Mouse (Mus musculus) right cerebral cortex, postnatal 36 days (tissue): ENCODE measurements at regions not wholly inside any gene's neighbourhood (a gene's known extent, or its start where the extent isn't known, plus 50 kb on each side); places are given as distances from the start of the nearest gene placed in this dataset.

ENCODE experiments used
- DNase-seq, 2 experiments: peaks; one replicate each; pipeline ENCODE4 v3.0.0; 2022; ENCODE audit warnings: low spot score in 2 of 2, mixed read lengths in 1 of 2

DNA sequence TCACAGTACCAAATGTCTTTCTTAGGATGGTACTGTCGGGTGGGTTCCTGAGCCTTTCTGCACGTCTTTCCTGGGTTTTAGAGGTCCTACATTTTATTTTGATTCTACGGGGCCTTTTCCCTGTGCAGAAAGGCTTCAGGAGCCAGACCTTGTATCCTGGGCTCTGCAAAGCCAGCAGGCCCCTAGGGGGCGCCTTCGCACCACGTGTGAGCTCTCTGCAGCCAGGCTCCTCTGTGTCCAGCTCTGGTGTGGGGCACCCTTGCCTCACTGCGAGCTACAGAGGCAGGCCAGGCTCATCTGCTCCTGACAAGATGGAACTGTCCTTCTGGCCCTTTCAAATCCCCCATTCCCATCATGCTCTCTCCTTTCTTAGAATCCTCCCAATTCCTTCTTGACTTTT is 53.3 kb upstream of the Usp3 start:
- DNase-seq: peak; percentile 83 to 86

DNA sequence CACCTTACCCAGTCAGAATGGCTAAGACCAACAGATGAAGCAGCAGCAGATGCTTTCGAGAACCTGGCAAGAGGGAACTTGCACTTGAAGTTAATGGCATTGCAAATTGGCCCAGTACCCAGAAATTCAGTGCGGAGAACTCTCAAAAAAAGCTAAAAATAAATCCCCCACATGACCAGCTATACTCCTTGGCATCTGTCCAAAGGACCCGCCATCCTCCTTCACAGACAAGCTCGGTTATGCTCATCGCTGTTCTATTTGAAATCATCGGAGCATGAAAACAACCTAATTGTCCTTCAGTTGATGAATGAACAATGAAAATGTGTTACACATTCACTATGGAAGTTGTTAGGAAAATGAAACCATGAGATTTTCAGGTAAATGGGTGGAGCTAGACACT is 58.4 kb upstream of the Usp3 start:
- no peak for DNase-seq

DNA sequence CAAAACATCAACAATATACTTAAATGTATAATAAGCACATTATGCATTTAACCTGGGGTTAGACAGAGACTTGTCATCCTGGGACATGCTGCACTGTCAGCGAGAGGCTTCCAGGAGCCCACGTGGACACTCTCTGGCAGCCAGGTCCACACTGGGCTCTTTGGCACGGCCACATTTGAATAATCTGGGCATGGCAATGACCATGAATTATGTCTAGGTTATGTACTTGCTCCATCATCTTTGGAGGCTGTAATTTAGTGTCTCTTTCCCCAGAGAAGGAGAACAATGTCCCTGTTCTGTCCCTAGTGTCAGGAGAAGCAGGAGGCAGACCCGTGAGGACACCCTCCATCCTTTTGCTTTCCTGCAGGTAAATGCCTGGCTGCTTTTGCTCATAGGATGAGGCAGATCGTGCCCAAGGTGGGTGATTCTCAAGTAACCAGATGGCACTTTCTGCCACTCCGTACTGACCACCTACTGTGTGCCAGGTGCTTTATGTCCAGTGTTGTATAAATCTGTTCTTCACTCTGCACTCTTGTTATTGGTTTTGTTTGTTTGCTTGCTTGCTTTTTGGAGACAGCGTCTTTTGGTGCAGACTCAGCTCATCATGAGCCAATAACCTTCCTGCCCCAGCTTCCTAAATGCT is 56.2 kb upstream of the Car12 start:
- DNase-seq: no peak

DNA sequence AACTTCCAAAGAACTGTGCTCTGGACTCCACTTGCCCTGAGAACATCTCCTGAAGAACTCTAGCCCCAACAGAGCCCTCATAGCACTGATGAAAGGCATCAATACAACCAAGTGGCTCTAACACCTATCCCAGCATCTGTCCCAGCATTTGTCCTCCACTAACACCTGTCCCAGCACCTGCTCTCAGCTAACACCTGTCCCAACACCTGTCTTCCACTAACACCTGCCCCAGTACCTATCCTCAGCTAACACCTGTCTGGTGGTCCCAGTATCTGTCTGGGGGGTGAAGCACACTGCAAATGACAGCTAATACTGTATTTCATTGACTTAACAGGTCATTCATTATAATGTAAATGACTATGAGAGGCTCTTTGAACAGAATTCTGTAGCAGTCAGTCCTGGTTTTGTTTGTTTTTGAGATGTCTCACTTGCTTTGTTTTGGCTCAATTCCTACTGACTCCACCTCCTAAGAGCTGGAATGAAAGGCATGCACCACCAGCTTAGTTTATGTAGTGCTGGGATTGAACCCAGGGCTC is 54.7 kb upstream of the Car12 start:
- DNase-seq: no peak

DNA sequence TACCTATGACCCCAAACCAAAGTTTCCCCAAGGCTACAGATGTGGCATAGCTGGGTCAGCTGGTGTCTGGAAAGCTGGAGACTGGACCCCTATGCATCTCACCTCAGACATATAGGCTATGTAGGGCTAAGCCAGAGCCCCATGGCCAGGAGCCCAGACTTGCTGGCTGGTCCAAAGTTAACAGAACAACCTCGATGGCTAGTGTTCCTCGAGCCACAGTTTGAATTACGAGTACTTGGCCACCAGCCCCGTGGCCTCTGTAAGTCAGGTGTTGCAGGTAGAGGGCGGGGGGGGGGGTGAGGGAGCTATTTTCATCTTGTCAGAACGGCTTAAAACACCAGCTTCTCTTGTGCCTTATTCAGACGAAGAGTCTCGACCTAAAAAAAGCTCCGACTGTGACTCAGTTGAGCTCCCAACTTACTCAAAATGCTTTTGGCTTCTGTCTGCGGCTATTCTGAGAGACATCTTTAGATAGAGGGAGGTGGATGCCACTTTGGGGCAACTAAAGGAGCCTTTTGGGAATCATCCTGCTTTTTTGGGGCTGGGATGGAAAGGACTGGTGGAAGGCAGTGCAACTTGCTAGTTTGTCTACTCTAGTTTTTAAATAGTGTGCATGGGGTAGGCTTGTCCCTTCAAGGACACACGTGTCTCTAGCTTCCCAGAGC is 53.6 kb upstream of the Car12 start:
- DNase-seq: peak in 1 of 2 experiments; percentile 69

DNA sequence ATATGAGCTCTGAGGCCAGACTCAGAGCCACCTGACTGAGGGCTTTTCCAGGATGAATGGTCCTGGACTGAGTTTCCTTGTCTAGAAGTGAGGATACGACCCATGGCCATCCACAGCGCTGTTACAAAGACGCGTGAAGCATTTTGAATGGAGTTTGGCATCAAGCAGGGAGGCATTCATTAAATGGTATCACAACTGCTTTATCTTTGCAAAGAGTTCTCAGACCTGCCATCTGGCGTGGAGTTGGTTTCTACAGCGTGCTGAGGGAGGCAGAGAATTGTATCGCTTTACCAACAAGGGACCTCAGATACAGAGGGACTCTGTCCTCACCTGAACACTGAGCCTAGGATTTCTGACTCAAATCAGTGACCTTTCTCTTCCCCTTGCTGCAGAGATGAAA is 51.9 kb upstream of the Car12 start:
- no peak for DNase-seq

DNA sequence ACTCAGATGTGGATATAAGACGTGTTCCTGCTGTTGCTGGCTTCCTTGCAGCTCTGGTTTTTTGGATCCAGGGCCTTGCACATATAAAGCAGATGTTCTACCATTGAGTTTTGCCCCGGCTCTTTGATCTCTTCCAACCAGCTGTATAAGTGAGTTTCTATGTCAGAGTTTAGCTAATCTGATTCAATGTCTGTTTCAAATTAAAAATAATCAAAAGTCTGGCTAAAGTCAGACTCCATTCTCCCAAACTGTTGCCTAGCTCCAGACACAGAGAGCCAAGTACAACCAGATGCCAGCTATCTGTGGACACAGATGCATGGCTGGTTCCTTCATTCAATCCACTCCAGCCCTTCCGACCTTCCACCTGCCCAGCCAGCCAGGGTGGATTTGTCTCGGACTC is 51.0 kb upstream of the Car12 start:
- DNase-seq: no peak
